Mouse (Mus musculus) T-cell, adult 66 days (primary cell): ENCODE data around the gene Gm21117. TPM values are rescaled to one million over a fixed set of nuclear protein-coding genes. Genes with fewer than 3 reads are reported as not detected.

Experiments used
- total RNA-seq, 2 experiments: library from RNA; stranded (reverse); gene quantifications; 3 replicates in 1 of 2; 4 replicates in 1 of 2; pipeline ENCODE4 v1.2.4; 2023

Gm21117 gene
- total RNA-seq: not detected

GRCm38 (mm10) chrY:51124920-51125319, at the start of gene Gm21117:
Gene Gm21117, plus strand, starts transcription at chrY:51125220.

